Mouse (Mus musculus): ENCODE data around the gene Khdc1c.

DNA sequence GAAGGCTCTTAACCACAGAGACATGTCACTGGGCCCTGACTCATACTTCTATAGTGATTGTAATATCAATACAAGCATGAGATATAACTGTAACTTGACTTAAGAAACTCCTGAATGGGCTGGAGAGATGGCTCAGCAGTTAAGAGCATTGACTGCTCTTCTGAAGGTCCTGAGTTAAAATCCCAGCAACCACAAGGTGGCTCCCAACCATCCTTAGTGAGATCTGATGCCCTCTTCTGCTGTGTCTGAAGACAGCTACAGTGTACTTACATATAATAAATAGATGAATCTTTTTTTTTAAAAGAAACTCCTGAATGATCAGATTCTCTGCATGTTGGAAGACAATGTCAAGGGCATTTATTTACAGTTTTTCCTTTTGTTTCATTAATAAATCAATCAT is 51.2 kb downstream of the Khdc1c start:
- no peak for TF ChIP-seq POLR2A (IDR thresholded peaks at IDR 0.05; ENCODE audit: low read depth, low read length)
- no peak for TF ChIP-seq CTCF (IDR thresholded peaks at IDR 0.05; ENCODE audit: extremely low read depth, insufficient read length, insufficient replicate concordance, low read depth, low read length)
